Mouse (Mus musculus) adrenal gland, postnatal 4 days (tissue): ENCODE data around the gene Mapk3. TPM values are rescaled to one million over a fixed set of nuclear protein-coding genes. Genes with fewer than 3 reads are reported as not detected.

Experiments used
- DNase-seq, 2 experiments: peaks; one replicate each; pipeline ENCODE4 v3.0.0; 2021 to 2022; ENCODE audit warnings: low spot score in 2 of 2, mixed read lengths in 2 of 2
- total RNA-seq, 2 experiments: library from RNA; stranded (reverse); gene quantifications; 2 replicates each; pipeline ENCODE4 v1.2.3; 2021

Gene Mapk3
- total RNA-seq, 2 experiments from 2014 or later = 162 to 172 TPM

GRCm38 (mm10) chr7:126800269-126801056 lies 41.1 kb downstream of the Mapk3 start:
- DNase-seq = no peak

DNA sequence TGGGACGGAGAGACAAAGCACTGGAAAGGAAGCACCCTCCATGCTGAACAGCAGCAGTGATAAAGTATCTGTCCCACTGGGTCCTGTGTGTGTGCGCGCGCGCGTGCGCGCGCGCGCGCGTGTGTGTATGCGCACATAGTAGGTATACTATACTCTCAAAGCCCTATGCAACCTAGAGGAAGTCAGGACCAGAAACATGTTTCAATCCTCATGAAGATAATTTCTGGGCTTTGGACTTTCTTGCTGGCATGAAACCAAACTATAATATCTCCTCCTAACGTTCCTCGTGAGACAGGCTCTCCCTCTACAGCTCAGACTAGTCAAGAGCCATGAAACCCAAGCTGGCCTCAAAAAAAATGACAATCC lies 41.6 kb downstream of the Mapk3 start:
- no peak for DNase-seq

- DNase-seq = no peak
Measured at GRCm38 (mm10) chr7:126802134-126802889, 42.9 kb downstream of the Mapk3 start.

- no peak for DNase-seq
Measured at GRCm38 (mm10) chr7:126803181-126803580, 43.8 kb downstream of the Mapk3 start.

- no peak for DNase-seq
Measured at GRCm38 (mm10) chr7:126803751-126804150, 44.4 kb downstream of the Mapk3 start.

GRCm38 (mm10) chr7:126806956-126807355 lies 47.6 kb downstream of the Mapk3 start:
- no peak for DNase-seq

GRCm38 (mm10) chr7:126807405-126807804 lies 48.0 kb downstream of the Mapk3 start:
- no peak for DNase-seq

GRCm38 (mm10) chr7:126808703-126809455 lies 49.5 kb downstream of the Mapk3 start:
- DNase-seq = peak; percentile 62 to 72

DNA sequence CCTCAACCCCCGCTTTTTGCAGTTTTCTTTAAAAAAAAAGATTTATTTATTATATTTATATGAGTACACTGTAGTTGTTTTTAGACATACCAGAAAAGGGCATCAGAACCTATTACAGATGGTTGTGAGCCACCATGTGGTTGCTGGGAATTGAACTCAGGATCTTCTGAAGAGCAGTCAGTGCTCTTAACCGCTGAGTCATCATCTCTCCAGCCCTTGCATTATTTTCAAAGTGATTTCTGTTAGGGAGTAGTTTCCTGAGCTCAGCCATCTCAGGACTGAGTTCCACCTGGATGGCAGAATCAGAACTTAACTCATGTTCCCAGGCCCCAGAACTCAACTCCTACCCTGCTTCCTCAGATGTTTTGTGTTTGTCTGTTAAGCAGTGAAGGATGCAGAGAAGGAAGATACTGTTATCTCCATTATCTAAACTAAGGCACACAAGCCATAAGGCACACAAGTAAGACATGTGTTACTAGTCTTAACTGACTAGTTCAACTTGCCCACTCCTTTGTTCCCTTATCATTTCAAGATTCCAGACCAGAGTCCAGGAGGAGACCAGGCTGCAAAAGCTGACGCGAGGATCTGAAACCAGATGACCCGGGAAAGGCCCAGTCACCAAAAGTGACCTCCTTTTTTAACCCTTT lies 50.4 kb downstream of the Mapk3 start:
- DNase-seq = no peak

Other genes with a start within 250 kb of the Mapk3 start
- 100 to 1,000 TPM; 255 to 260 TPM for gene Eif3c, start 193.2 kb upstream of the Mapk3 start, total RNA-seq
- 1 to 10 TPM; 1.1 to 1.2 TPM for gene Apobr, start 174.7 kb upstream of the Mapk3 start, total RNA-seq
- 10 to 100 TPM; 30.7 to 32.1 TPM for gene Cln3, start 173.8 kb upstream of the Mapk3 start, total RNA-seq
- not detected for gene Il27, start 164.7 kb upstream of the Mapk3 start, total RNA-seq
- 10 to 100 TPM in 1 of 2 experiments, 1 to 10 TPM in 1; 7.5 to 15.3 TPM for gene Nupr1, start 128.7 kb upstream of the Mapk3 start, total RNA-seq
- 10 to 100 TPM; 30.4 to 33.5 TPM for gene Sgf29, start 110.3 kb upstream of the Mapk3 start, total RNA-seq
- 10 to 100 TPM; 24.0 to 45.6 TPM for gene Sult1a1, start 83.2 kb upstream of the Mapk3 start, total RNA-seq
- 10 to 100 TPM; 85.4 to 98.8 TPM for gene Bola2, start 64.2 kb upstream of the Mapk3 start, total RNA-seq
- 10 to 100 TPM; 18.4 to 18.9 TPM for gene Slx1b, start 63.8 kb upstream of the Mapk3 start, total RNA-seq
- 10 to 100 TPM; 15.5 to 18.9 TPM for gene Coro1a, start 51.8 kb upstream of the Mapk3 start, total RNA-seq
- gene Gdpd3, start 6.7 kb downstream of the Mapk3 start, total RNA-seq = 1 to 10 TPM; 9.3 to 9.5 TPM
- 100 to 1,000 TPM; 112 to 122 TPM for gene Ypel3, start 17.4 kb downstream of the Mapk3 start, total RNA-seq
- gene Tbx6, start 21.9 kb downstream of the Mapk3 start, total RNA-seq = under 1 TPM; 0.65 to 0.90 TPM
- 100 to 1,000 TPM; 134 to 142 TPM for gene Ppp4c, start 32.9 kb downstream of the Mapk3 start, total RNA-seq
- gene Fam57b, start 38.1 kb downstream of the Mapk3 start, total RNA-seq = 10 to 100 TPM; 16.7 to 18.0 TPM
- gene 4930451I11Rik, start 72.0 kb downstream of the Mapk3 start, total RNA-seq = not detected
- gene Doc2a, start 87.8 kb downstream of the Mapk3 start, total RNA-seq = 1 to 10 TPM; 3.1 to 3.6 TPM
- gene Hirip3, start 102.4 kb downstream of the Mapk3 start, total RNA-seq = 10 to 100 TPM; 32.3 to 41.4 TPM
- 10 to 100 TPM; 49.7 to 51.9 TPM for gene Ino80e, start 102.8 kb downstream of the Mapk3 start, total RNA-seq
- 100 to 1,000 TPM; 104 to 108 TPM for gene Taok2, start 125.1 kb downstream of the Mapk3 start, total RNA-seq
- gene Tmem219, start 163.3 kb downstream of the Mapk3 start, total RNA-seq = 10 to 100 TPM; 34.9 to 39.0 TPM
- gene Kctd13, start 169.3 kb downstream of the Mapk3 start, total RNA-seq = 10 to 100 TPM; 27.3 to 28.5 TPM
- gene Asphd1, start 190.0 kb downstream of the Mapk3 start, total RNA-seq = 1 to 10 TPM; 3.0 to 3.7 TPM
- gene Sez6l2, start 191.0 kb downstream of the Mapk3 start, total RNA-seq = 10 to 100 TPM; 97.6 to 97.9 TPM
- gene Cdipt, start 216.3 kb downstream of the Mapk3 start, total RNA-seq = 10 to 100 TPM; 86.8 to 91.0 TPM
- gene Cdiptos, start 216.5 kb downstream of the Mapk3 start, total RNA-seq = 1 to 10 TPM; 1.9 to 2.5 TPM